19 mouse cellular contexts compared by ENCODE assay signal in genomic region chr6:7069463-7069862, GRCm38 (mm10).
DNase-seq lines count a peak whose midpoint lies in the region; ATAC-seq lines count a peak whose summit lies in the region.
"Had no signal": no experiment of that assay in that cellular context is flagged by ENCODE, and none has a peak within 500 bp of the region (broad histone marks: within the 10 kb centered on the region; RNA-seq: fewer than 3 reads in every experiment).

No protein-coding gene starts in this region.

- H3K4me1 ChIP-seq in neural tube, embryonic 11.5 days (ENCODE audit: control insufficient read depth, insufficient read depth, low read length) = peaks cover 5% of the 10 kb centered on the region
- H3K4me1 ChIP-seq in neural tube, embryonic 13.5 days (replicated peaks) = peaks cover 19% of the 10 kb centered on the region
- no peaks in the 10 kb centered on the region for H3K4me1 ChIP-seq in neural tube, embryonic 15.5 days
- H3K4me1 ChIP-seq: embryonic facial prominence, embryonic 13.5 days; embryonic facial prominence, embryonic 15.5 days had no signal

- H3K27ac ChIP-seq in neural tube, embryonic 11.5 days (ENCODE audit: low read depth, low read length) = no peak overlapping the region
- H3K27ac ChIP-seq in neural tube, embryonic 13.5 days (replicated peaks) = no peak overlapping the region
- H3K27ac ChIP-seq in neural tube, embryonic 15.5 days (replicated peaks) = no peak overlapping the region
- H3K27ac ChIP-seq: embryonic facial prominence, embryonic 13.5 days; embryonic facial prominence, embryonic 15.5 days; forebrain, embryonic 10.5 days; forebrain, embryonic 12.5 days had no signal

- ATAC-seq in neural tube, embryonic 11.5 days (ENCODE audit: insufficient read depth, low FRiP score, low TSS enrichment) = peak; percentile 67
- ATAC-seq in neural tube, embryonic 13.5 days (ENCODE audit: low read depth) = peak; percentile 75; the same call in 1 of the 2 replicates
- ATAC-seq in neural tube, embryonic 15.5 days (ENCODE audit: low FRiP score) = 0 out of 2 replicates have a peak, but pooled peaks have one; percentile 56

- H3K4me3 ChIP-seq in neural tube, embryonic 11.5 days (ENCODE audit: low read depth, low read length) = no peak overlapping the region
- H3K4me3 ChIP-seq in neural tube, embryonic 13.5 days = no peak overlapping the region
- H3K4me3 ChIP-seq in neural tube, embryonic 15.5 days (replicated peaks) = no peak overlapping the region
- H3K4me3 ChIP-seq: embryonic facial prominence, embryonic 13.5 days; embryonic facial prominence, embryonic 15.5 days; erythroblast, embryonic 14.5 days; forebrain, embryonic 10.5 days; forebrain, embryonic 12.5 days had no signal

- no peak overlapping the region for H3K4me2 ChIP-seq in neural tube, embryonic 11.5 days (ENCODE audit: low read depth)
- no peak overlapping the region for H3K4me2 ChIP-seq in neural tube, embryonic 13.5 days
- H3K4me2 ChIP-seq in neural tube, embryonic 15.5 days = no peak overlapping the region
- H3K4me2 ChIP-seq: embryonic facial prominence, embryonic 13.5 days; embryonic facial prominence, embryonic 15.5 days; forebrain, embryonic 12.5 days had no signal

- no peak overlapping the region for H3K9ac ChIP-seq in neural tube, embryonic 11.5 days (ENCODE audit: low read length)
- no peak overlapping the region for H3K9ac ChIP-seq in neural tube, embryonic 13.5 days
- H3K9ac ChIP-seq in neural tube, embryonic 15.5 days (replicated peaks) = no peak overlapping the region
- H3K9ac ChIP-seq: embryonic facial prominence, embryonic 13.5 days; embryonic facial prominence, embryonic 15.5 days; forebrain, embryonic 12.5 days had no signal

- no peaks in the 10 kb centered on the region for H3K9me3 ChIP-seq in neural tube, embryonic 11.5 days (ENCODE audit: control insufficient read depth, low read length)
- no peaks in the 10 kb centered on the region for H3K9me3 ChIP-seq in neural tube, embryonic 13.5 days
- H3K9me3 ChIP-seq in neural tube, embryonic 15.5 days (replicated peaks) = no peaks in the 10 kb centered on the region
- H3K9me3 ChIP-seq: embryonic facial prominence, embryonic 13.5 days; embryonic facial prominence, embryonic 15.5 days; forebrain, embryonic 12.5 days had no signal

- WGBS in neural tube, embryonic 11.5 days = 55% methylated on average over 2 of the region's 2 CpGs
- WGBS in neural tube, embryonic 13.5 days = 14% methylated on average over 2 of the region's 2 CpGs
- WGBS in neural tube, embryonic 15.5 days = 16% methylated on average over 2 of the region's 2 CpGs

- H3K27me3 ChIP-seq in neural tube, embryonic 11.5 days (ENCODE audit: control insufficient read depth, insufficient read depth, low read length) = no peaks in the 10 kb centered on the region
- H3K27me3 ChIP-seq in neural tube, embryonic 13.5 days = no peaks in the 10 kb centered on the region
- no peaks in the 10 kb centered on the region for H3K27me3 ChIP-seq in neural tube, embryonic 15.5 days (replicated peaks)
- H3K27me3 ChIP-seq: embryonic facial prominence, embryonic 13.5 days; embryonic facial prominence, embryonic 15.5 days; forebrain, embryonic 12.5 days had no signal

- DNase-seq in neural tube, embryonic 11.5 days (ENCODE audit: low spot score) = no peak
- DNase-seq in neural tube, embryonic 10.5 days (ENCODE audit: extremely low spot score, low spot score) = no peak
- DNase-seq in urinary bladder, postnatal 4 days (ENCODE audit: low spot score in 2 of 2) = no peak
- DNase-seq in adrenal gland, adult 2 months = no peak
- DNase-seq: adrenal gland, adult 8-10 months; adrenal gland, postnatal 25 days; cerebellum, adult 11 months; cerebellum, adult 18-20 months; cerebellum, adult 8-10 months; cerebellum, adult 9-11 months; cerebellum, postnatal 36 days; embryo, embryonic 11 days had no signal

- H3K36me3 ChIP-seq in neural tube, embryonic 11.5 days (ENCODE audit: control insufficient read depth, insufficient read depth, low read length) = no peaks in the 10 kb centered on the region
- no peaks in the 10 kb centered on the region for H3K36me3 ChIP-seq in neural tube, embryonic 13.5 days
- no peaks in the 10 kb centered on the region for H3K36me3 ChIP-seq in neural tube, embryonic 15.5 days
- H3K36me3 ChIP-seq: embryonic facial prominence, embryonic 13.5 days; embryonic facial prominence, embryonic 15.5 days; forebrain, embryonic 10.5 days; forebrain, embryonic 12.5 days had no signal
